Mouse (Mus musculus): ENCODE data around the gene Abtb1.

DNA sequence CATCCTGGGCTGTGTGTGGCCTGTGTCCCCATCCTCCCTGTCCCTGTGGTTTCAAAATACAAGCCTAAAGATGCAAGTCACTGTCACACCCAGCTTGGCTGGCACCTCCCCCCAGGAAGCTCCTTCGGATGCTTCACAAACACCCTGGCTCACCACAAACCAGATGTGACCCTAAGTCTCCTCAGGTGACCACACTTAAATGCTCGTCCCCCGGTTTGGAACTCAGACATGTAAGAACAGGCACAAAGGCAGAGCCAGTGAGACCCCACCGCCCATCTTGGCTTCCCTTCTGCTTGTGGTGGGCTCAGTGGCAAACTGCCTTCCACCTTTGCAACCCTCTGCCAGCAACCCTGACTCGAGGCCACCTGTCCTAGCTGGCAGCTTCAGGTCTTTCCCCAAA is 6.7 kb downstream of the Abtb1 start:
- TF ChIP-seq POLR2A (IDR thresholded peaks at IDR 0.05; ENCODE audit: control insufficient read depth, extremely low read depth, insufficient read depth, low read length, poor library complexity) (no peak), CTCF (IDR thresholded peaks at IDR 0.05; ENCODE audit: borderline replicate concordance, control insufficient read depth, extremely low read depth, insufficient read depth, low read length, poor library complexity) (no peak)

All from thymus, adult 2 months (tissue).